Mouse (Mus musculus): ENCODE measurements at regions not wholly inside any gene's neighbourhood (a gene's known extent, or its start where the extent isn't known, plus 50 kb on each side); places are given as distances from the start of the nearest gene placed in this dataset.
A peak's percentile ranks its signal among the peaks of the same experiment; 100 is the strongest.

GRCm38 (mm10) chr17:67503125-67503878 is 129.2 kb downstream of the Lrrc30 start:
- DNase-seq: no peak

DNA sequence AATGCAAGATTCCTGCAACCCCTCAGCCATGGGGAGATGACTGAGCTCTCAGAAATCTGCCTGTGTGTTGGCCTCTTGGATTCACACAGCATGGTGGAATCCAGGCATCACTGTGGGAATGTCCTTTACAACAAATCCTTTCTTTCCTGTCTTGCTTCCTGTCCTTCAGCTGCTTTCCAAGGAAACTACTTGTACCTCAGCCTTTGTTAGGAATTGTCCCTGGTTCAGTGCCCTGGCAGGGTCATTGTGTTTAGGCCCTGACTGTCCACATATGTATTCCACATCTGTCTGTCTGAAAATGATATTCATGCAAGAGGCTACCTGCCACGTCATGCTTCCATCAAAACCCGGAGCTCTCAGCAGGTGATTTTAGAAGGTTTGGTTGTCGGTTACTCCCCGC is 129.9 kb downstream of the Lrrc30 start:
- DNase-seq: no peak

GRCm38 (mm10) chr17:67499783-67500641 is 132.5 kb downstream of the Lrrc30 start:
- peak; percentile 21 for DNase-seq

DNA sequence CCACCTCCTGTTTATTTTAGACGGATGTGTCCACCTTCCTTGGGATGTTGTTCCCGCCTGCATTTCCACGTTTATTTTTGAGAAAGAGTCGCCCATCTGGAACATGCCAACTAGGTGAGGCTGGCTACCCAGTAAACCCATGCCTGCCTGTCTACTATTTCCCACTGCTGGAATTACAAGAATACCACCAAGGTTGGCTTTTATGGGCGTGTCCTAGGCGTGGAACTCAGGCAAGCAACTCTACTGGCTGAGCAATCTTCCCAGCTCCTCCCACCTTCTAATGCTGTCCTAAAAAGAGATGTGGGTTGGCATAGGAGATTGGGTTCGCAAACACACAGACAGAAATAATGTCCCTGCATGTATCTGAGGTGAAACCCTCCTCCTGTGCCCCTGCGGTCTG is 135.1 kb downstream of the Lrrc30 start:
- DNase-seq: no peak

DNA sequence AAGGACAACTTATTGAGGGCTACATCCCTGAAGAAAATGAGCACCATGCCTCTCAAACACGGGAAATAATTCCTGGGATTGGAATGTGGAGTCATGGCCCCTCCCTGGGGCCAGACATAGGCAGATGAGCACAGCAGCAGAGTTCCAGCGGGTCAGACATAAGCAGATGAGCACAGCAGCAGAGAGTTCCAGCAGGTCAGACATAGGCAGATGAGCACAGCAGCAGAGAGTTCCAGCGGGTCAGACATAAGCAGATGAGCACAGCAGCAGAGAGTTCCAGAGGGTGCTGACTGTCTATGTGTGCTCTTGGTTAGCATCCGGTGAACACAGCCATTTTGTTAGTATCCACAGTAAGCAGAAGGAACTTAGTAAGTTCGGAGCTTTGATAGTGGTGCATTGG is 126.2 kb upstream of the Ptprm start:
- no peak for DNase-seq

DNA sequence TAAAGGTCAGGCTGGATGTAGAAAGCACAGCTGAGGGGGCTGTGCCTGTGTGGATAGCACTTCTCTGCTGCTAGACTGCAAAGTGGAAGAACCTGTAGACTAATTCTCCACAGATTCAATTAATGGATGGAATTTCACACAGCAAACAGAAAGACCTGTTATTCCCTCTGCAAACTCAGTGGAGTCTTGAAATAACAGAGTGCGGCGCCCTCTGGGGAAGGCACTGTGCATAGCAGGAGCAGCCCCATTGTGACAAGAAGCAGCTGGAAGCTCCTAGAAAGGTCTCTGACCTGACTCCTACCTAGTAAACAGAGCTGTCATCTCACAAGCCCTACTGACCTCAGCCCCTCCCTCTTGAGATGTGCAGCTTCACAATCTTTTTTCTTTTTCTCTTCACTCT is 118.9 kb upstream of the Ptprm start:
- DNase-seq: peak; percentile 77

- DNase-seq: no peak
Observed at GRCm38 (mm10) chr17:67458851-67459421, 104.7 kb upstream of the Ptprm start.

- no peak for DNase-seq
Observed at GRCm38 (mm10) chr17:67451966-67452365, 97.7 kb upstream of the Ptprm start.

DNA sequence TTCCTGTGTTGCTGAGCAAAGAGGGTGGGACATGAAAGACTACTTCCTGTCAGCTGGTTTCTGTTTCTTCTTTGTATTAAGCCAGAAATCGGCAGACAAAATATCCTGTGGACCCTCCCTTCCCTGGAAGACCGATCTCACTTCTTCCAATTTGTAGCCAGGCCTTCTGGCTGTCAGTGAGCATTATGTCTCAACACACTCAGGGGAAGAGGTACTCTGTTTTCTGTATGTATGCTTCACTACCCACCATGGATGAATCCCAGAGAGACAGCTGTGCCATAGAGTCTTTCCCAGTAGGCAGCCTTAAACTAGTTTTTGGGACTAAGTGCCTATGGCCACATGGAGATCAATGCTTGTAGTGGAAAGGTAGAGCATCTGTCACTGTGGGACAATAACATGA is 96.8 kb upstream of the Ptprm start:
- DNase-seq: no peak

DNA sequence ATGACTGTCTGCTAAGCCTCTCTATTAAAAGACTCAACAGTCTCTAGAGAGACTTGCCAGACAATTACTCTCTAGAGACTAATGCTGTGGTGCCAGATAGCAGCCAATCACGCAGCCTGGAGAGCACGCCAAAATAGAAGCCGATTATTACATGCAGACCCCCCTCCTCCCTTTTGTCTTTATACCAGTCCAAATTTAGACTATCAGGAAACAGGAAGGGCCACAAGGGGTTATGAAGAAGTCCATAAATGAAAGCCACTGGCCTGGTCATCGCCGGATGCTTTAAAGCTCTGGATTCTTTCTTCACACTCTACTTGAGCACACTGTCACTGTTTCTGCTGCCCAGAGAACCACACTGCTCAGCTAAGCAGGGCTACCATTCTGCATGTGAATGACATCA is 95.8 kb upstream of the Ptprm start:
- DNase-seq: no peak

GRCm38 (mm10) chr17:67445986-67446385 is 91.7 kb upstream of the Ptprm start:
- no peak for DNase-seq

- DNase-seq: no peak
Observed at GRCm38 (mm10) chr17:67440961-67441360, 86.7 kb upstream of the Ptprm start.

DNA sequence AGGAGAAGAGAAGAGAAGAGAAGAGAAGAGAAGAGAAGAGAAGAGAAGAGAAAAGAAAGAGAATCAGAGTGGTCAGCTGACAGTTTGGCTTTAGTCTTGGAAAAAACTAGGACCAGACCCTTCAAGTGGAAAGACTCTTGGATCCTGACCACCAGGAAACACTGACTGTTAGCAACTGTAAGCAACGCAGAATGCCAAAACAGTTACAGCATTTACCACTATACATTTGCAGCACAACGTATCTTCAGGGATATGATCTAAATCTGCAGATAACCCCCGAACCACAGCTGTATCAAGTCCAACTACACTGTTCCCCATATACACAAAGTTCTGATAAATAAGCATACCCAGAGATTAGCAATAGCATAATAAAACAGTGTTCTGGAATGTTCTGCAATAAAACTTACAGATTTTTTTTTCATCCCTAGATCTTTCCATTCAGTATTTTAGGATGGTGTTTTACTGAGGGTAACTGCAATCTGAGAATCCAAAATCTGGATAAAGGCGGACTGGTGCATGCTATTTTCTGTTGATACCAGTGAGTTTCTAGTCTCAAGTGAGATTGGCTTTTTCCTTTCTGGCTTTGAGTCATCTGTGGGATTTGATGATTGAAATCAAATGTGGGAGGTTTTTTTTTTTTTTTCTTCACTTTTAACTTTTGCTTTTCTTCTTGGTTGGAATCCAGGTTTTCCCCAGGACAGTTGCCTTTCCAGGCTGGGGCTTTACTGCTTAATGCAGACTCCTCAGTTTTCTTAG is 65.9 kb upstream of the Ptprm start:
- no peak for DNase-seq

DNA sequence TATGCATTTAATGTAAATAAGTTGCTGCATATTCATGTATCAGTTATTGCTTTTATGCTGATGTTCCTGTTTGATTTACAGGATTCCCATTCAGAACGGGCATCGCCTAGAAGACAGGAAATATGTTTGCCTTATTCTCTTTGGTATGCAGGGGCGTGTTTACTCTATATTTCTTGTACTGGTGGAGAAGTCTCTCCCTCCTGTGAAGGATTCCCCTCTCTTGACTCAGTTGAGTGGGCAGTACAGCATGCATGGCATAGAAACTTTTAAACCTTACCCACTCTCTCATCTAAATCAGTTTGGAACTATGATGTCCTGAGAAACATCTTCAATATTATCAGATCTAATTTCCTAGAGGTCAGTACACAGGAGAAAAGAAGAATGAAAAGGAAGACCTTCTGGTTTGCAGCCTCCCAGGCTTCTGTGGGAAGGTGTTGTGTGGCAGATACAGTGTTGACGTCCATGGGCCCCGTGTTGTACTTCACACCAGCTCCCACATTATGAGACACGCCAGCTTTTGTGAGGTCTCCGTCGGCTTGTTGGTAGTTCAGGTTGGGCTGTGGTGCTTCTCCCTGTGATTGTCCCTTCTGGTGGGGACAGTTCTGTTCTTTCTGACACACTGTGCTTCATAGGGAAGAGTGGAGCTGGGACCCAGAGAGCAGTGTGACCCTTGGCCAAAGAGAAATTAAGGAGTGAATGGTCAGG is 58.4 kb upstream of the Ptprm start:
- DNase-seq: no peak

DNA sequence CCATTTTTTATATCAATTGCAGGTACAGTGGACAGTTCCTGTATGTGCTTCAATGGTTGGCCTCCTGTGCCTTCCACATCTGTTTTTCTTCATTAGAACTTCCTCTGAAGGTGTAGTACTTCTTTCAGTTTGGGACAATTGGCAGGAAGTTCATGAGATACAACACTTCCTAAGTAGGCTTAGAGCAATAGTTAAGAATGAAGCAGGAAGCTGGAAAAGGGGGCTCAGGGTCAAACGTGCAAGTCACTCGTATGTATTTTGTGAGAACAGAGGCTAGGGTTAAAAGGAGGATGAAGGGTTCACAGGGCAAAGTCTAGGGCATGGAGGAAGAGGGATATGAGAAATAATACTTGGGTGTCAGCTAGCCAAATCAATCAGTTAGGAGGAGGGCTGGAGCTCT is 55.7 kb upstream of the Ptprm start:
- DNase-seq: no peak

- no peak for DNase-seq
Observed at GRCm38 (mm10) chr17:67405934-67406333, 51.7 kb upstream of the Ptprm start.

All from right cerebral cortex, postnatal 4 days (tissue).